Mouse (Mus musculus): ENCODE data around the gene Ntn3. TPM values are rescaled to one million over a fixed set of nuclear protein-coding genes. Genes with fewer than 3 reads are reported as not detected.

The Ntn3 gene
- polyA plus RNA-seq, 1 experiment from 2014 or later, result 5.4 TPM

DNA sequence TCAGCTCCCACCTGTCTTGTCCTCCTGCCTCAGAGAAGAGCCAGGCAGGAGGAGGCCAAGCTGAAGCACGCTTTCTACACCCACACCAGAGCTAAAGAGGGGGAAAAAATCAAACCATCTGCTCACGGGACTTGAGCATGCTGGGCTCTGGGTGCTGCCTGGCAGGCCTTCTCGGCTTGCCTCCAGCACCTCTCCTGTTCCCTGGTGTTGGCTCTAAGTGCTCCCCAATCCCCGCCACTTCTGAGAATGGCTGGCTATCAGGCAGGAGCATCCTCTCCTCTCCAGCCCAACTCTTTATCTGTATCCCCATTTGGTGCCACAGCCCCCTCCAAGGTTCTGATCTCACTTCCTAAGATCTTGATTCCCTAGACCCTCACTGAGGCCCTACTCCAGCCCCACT lies 10.1 kb downstream of the Ntn3 start:
- Histone ChIP-seq H3K9me3 (replicated peaks; ENCODE audit: control insufficient read depth, low read length) (no peaks in the 10 kb centered on the region), H3K27ac (ENCODE audit: low read length) (no peak overlapping the region), H3K9ac (ENCODE audit: low read length) (0 out of 2 replicates have a peak overlapping the region, but pooled peaks have one; percentile 10), H3K4me3 (replicated peaks; ENCODE audit: low read length) (no peak overlapping the region), H3K4me1 (ENCODE audit: control insufficient read depth, insufficient read depth, low read length) (peaks cover 8% of the 10 kb centered on the region; the same call in 1 of the 2 replicates), H3K36me3 (ENCODE audit: control insufficient read depth, insufficient read depth, low read length) (no peaks in the 10 kb centered on the region), H3K4me2 (ENCODE audit: low read depth, low read length) (no peak overlapping the region), H3K27me3 (ENCODE audit: control insufficient read depth, insufficient read depth, low read length) (no peaks in the 10 kb centered on the region)
- WGBS, result 81% methylated on average over 4 of the region's 4 CpGs
- no peak for ATAC-seq (ENCODE audit: insufficient read depth, low FRiP score)

DNA sequence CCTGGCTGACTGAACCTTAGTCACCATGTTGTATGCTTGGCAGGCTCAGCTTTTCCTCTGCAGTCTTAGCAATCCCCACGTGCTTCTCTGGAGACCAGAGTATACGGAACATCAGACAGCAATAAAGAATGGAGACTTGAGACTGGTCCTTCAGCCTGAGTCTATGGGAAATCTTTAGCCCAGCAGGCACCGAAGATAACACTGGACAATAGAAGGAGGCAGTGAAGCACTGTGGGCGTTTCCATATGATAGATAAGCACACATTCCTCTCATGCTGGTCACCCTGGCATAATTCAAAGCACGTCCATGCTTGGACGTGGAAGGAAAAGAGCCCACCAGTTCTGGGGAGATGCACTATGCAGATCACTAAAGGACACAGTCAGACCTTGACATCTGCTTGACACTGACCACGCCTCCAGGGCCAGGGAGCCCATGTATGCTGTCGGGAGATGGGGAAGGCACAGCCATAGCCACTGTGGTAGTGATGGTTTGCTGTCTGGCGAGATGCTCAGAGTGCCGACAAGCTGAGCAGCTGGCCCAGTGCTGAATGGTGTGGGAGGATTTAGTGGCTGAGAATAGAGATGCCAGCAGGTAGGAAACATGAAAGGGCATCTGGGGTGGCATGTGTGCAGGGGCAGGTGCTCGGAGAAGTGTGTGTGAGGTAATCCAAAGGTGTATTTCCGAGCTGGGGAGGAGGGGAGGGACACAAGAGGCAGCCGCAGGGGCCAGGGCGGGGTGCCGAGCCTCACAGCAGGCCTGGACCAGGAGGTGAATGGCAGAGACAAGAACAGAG lies 12.1 kb downstream of the Ntn3 start:
- 58% methylated on average over 15 of the region's 15 CpGs for WGBS
- no peaks in the 10 kb centered on the region for H3K36me3 ChIP-seq (ENCODE audit: control insufficient read depth, insufficient read depth, low read length)
- H3K27ac ChIP-seq (ENCODE audit: low read length), result no peak overlapping the region
- no peaks in the 10 kb centered on the region for H3K9me3 ChIP-seq (replicated peaks; ENCODE audit: control insufficient read depth, low read length)
- H3K4me1 ChIP-seq (ENCODE audit: control insufficient read depth, insufficient read depth, low read length), result no peaks in the 10 kb centered on the region
- H3K4me2 ChIP-seq (ENCODE audit: low read depth, low read length), result no peak overlapping the region
- no peaks in the 10 kb centered on the region for H3K27me3 ChIP-seq (ENCODE audit: control insufficient read depth, insufficient read depth, low read length)
- H3K4me3 ChIP-seq (replicated peaks; ENCODE audit: low read length), result no peak overlapping the region
- ATAC-seq (ENCODE audit: insufficient read depth, low FRiP score), result peak; percentile 15; the same call in 1 of the 2 replicates
- no peak overlapping the region for H3K9ac ChIP-seq (ENCODE audit: low read length)

DNA sequence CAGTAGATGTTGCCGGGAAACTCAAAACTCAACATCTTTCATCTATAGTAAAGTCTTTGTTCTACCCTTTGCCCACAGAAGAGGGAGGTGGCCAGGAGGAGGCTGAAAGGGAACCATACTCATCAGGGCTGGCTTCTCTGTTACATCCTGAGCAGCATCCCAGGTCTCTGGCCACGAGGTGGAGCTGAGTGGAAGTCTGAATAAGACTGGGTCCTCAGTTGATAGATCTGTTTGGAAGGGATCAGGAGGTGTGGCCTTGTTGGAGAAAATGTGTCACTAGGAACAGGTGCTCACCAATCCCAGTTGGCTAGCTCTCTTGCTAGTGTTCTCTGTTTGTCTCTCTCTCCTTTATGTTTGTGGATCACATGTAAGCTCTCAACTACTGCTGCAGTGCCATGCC lies 14.0 kb downstream of the Ntn3 start:
- 52% methylated on average over 2 of the region's 2 CpGs for WGBS

DNA sequence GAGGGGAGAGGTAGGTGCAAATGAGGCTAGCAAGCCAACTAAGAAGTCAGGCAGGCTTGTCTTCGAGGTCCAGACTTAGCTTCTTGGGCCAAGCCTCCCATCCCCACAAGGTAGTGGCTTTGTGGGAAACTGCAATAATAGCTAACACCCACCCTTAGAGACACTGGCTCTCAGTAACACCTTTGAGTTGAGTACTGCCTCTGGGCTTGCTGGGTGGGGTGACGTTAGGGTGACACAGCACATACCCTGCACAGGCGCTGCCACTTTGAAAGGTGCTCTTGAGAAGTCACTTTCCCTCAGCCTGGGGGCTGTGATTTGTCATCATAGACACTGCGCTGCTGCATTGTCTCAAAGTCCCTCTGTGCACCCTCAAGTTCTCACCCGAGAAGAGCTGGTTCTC lies 15.6 kb downstream of the Ntn3 start:
- 75% methylated on average over 5 of the region's 5 CpGs for whole genome bisulfite sequencing
- no peaks in the 10 kb centered on the region for H3K36me3 ChIP-seq (ENCODE audit: control insufficient read depth, insufficient read depth, low read length)
- H3K4me2 ChIP-seq (ENCODE audit: low read depth, low read length), result no peak overlapping the region
- no peaks in the 10 kb centered on the region for H3K4me1 ChIP-seq (ENCODE audit: control insufficient read depth, insufficient read depth, low read length)
- H3K4me3 ChIP-seq (replicated peaks; ENCODE audit: low read length), result no peak overlapping the region
- no peak overlapping the region for H3K27ac ChIP-seq (ENCODE audit: low read length)
- no peak for ATAC-seq (ENCODE audit: insufficient read depth, low FRiP score)
- H3K27me3 ChIP-seq (ENCODE audit: control insufficient read depth, insufficient read depth, low read length), result no peaks in the 10 kb centered on the region
- no peak overlapping the region for H3K9ac ChIP-seq (ENCODE audit: low read length)
- H3K9me3 ChIP-seq (replicated peaks; ENCODE audit: control insufficient read depth, low read length), result no peaks in the 10 kb centered on the region

More for the DNA sequence above, 14.0 kb downstream of the Ntn3 start:
- H3K4me1 ChIP-seq (ENCODE audit: control insufficient read depth, insufficient read depth, low read length), result no peaks in the 10 kb centered on the region
- H3K27ac ChIP-seq (ENCODE audit: low read length), result no peak overlapping the region
- no peaks in the 10 kb centered on the region for H3K36me3 ChIP-seq (ENCODE audit: control insufficient read depth, insufficient read depth, low read length)
- H3K4me3 ChIP-seq (replicated peaks; ENCODE audit: low read length), result no peak overlapping the region
- no peak for ATAC-seq (ENCODE audit: insufficient read depth, low FRiP score)
- no peaks in the 10 kb centered on the region for H3K27me3 ChIP-seq (ENCODE audit: control insufficient read depth, insufficient read depth, low read length)
- no peak overlapping the region for H3K9ac ChIP-seq (ENCODE audit: low read length)
- no peaks in the 10 kb centered on the region for H3K9me3 ChIP-seq (replicated peaks; ENCODE audit: control insufficient read depth, low read length)
- no peak overlapping the region for H3K4me2 ChIP-seq (ENCODE audit: low read depth, low read length)

DNA sequence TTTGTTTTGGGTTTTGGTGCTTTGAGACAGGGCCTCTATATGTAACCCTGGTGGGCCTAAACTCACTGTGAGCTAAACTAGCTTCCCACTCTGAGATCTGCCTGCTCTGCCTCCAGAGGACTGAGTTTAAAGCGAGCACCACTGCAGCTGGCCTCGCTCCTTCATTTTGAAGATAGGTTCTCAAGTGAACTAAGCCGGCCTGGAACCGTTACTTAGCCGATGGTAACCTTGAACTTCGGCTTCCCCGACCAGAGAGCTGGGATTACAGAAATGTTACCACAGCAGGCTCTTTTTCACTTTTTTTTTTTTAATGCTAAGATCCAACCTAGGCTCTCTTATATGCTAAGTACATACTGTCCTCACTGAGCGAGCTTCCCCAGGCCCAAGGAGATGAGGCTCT lies 16.1 kb downstream of the Ntn3 start:
- 87% methylated on average over 8 of the region's 8 CpGs for WGBS
- Histone ChIP-seq H3K36me3 (ENCODE audit: control insufficient read depth, insufficient read depth, low read length) (no peaks in the 10 kb centered on the region), H3K4me1 (ENCODE audit: control insufficient read depth, insufficient read depth, low read length) (no peaks in the 10 kb centered on the region), H3K4me2 (ENCODE audit: low read depth, low read length) (no peak overlapping the region), H3K4me3 (replicated peaks; ENCODE audit: low read length) (no peak overlapping the region), H3K27me3 (ENCODE audit: control insufficient read depth, insufficient read depth, low read length) (no peaks in the 10 kb centered on the region), H3K9ac (ENCODE audit: low read length) (no peak overlapping the region), H3K27ac (ENCODE audit: low read length) (no peak overlapping the region), H3K9me3 (replicated peaks; ENCODE audit: control insufficient read depth, low read length) (no peaks in the 10 kb centered on the region)
- ATAC-seq (ENCODE audit: insufficient read depth, low FRiP score), result no peak

DNA sequence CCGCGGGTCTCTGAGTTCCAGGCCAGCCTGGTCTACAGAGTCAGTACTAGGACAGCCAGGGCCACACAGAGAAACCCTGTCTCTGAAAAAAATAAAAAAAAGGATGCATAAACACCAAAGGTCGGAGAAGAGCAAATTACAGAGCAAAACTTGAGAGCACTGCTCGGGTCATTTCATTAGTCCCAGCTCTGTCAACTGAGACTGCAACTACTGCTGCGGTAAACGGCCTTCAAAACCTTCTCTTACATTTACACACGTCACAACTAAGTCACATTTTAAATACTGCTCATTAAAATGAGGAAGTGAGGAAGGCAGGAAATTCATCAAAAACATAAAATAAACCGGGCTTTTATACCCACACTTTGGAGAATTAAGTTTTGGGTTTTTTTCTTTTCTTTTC lies 16.5 kb downstream of the Ntn3 start:
- ATAC-seq (ENCODE audit: insufficient read depth, low FRiP score), result no peak
- H3K4me2 ChIP-seq (ENCODE audit: low read depth, low read length), result no peak overlapping the region
- H3K4me3 ChIP-seq (replicated peaks; ENCODE audit: low read length), result no peak overlapping the region
- no peak overlapping the region for H3K27ac ChIP-seq (ENCODE audit: low read length)
- WGBS, result 67% methylated on average over 8 of the region's 8 CpGs
- H3K9me3 ChIP-seq (replicated peaks; ENCODE audit: control insufficient read depth, low read length), result no peaks in the 10 kb centered on the region
- H3K27me3 ChIP-seq (ENCODE audit: control insufficient read depth, insufficient read depth, low read length), result no peaks in the 10 kb centered on the region
- H3K9ac ChIP-seq (ENCODE audit: low read length), result no peak overlapping the region
- H3K36me3 ChIP-seq (ENCODE audit: control insufficient read depth, insufficient read depth, low read length), result no peaks in the 10 kb centered on the region
- H3K4me1 ChIP-seq (ENCODE audit: control insufficient read depth, insufficient read depth, low read length), result no peaks in the 10 kb centered on the region

DNA sequence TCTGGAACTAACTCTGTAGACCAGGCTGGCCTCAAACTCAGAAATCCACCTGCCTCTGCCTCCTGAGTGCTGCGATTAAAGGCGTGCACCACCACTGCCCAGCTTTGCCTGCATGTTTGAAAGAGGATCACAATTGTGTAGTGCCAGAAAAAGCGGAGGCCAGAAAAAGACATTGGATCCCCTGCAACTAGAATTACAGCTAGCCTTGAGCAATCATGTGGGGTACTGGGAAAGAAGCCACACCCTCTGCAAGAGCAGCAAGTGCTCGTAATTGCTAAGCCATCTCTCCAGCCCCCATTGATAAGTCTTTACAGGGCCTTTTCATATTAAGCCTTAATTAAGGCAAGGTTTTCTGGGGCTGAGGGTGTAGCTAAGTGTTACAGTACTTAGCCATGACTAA lies 17.9 kb downstream of the Ntn3 start:
- 82% methylated on average over 4 of the region's 4 CpGs for WGBS
- Histone ChIP-seq H3K4me1 (ENCODE audit: control insufficient read depth, insufficient read depth, low read length) (no peaks in the 10 kb centered on the region), H3K4me3 (replicated peaks; ENCODE audit: low read length) (no peak overlapping the region), H3K27me3 (ENCODE audit: control insufficient read depth, insufficient read depth, low read length) (no peaks in the 10 kb centered on the region), H3K27ac (ENCODE audit: low read length) (no peak overlapping the region), H3K4me2 (ENCODE audit: low read depth, low read length) (no peak overlapping the region), H3K36me3 (ENCODE audit: control insufficient read depth, insufficient read depth, low read length) (no peaks in the 10 kb centered on the region), H3K9ac (ENCODE audit: low read length) (no peak overlapping the region), H3K9me3 (replicated peaks; ENCODE audit: control insufficient read depth, low read length) (no peaks in the 10 kb centered on the region)
- ATAC-seq (ENCODE audit: insufficient read depth, low FRiP score), result no peak

DNA sequence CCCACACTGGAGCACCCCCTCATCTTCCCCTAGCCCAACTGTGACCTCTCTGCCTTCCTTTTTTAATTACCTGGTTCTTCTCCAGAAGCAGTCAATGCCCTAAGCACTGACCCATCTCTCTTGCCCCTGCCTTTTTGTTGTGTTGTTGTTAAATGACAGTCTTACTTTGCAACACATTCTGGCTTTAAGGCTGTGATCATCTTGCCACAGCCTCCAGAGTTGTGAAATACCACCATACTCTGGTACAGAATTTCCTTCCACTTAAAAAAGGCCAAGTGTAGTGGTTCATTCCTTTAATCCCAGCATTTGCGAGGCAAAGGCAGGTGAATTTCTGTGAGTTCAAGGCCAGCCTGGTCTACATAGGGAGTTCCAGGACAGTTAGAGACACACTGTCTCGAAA lies 18.4 kb downstream of the Ntn3 start:
- H3K4me2 ChIP-seq (ENCODE audit: low read depth, low read length), result no peak overlapping the region
- H3K36me3 ChIP-seq (ENCODE audit: control insufficient read depth, insufficient read depth, low read length), result no peaks in the 10 kb centered on the region
- no peak for ATAC-seq (ENCODE audit: insufficient read depth, low FRiP score)
- no peaks in the 10 kb centered on the region for H3K27me3 ChIP-seq (ENCODE audit: control insufficient read depth, insufficient read depth, low read length)
- H3K9ac ChIP-seq (ENCODE audit: low read length), result no peak overlapping the region
- H3K4me1 ChIP-seq (ENCODE audit: control insufficient read depth, insufficient read depth, low read length), result no peaks in the 10 kb centered on the region
- no peaks in the 10 kb centered on the region for H3K9me3 ChIP-seq (replicated peaks; ENCODE audit: control insufficient read depth, low read length)
- H3K27ac ChIP-seq (ENCODE audit: low read length), result no peak overlapping the region
- H3K4me3 ChIP-seq (replicated peaks; ENCODE audit: low read length), result no peak overlapping the region
- WGBS, result 82% methylated on average over 2 of the region's 2 CpGs

DNA sequence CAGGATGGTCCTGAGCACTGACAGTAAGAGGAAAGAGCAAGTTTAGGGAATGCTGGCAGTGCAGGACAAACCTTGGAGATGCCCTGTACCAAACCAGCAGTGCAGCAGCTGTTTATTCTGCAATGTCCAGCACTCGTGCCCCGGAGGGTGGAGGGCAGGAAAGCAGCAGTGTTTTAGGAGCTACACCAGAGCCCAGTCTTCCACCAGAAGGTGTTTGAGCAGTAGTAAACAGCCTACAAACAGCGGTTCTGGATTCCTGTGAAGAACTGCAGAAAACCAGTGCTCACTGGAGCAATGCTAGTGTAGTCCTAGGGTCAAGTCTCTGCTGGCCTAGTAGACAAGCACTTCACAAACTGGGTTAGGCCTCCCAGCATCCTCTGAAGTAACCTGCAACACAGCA lies 35.1 kb downstream of the Ntn3 start:
- no peak overlapping the region for H3K4me3 ChIP-seq (replicated peaks; ENCODE audit: low read length)
- WGBS, result 78% methylated on average over 3 of the region's 3 CpGs
- no peaks in the 10 kb centered on the region for H3K9me3 ChIP-seq (replicated peaks; ENCODE audit: control insufficient read depth, low read length)
- no peaks in the 10 kb centered on the region for H3K36me3 ChIP-seq (ENCODE audit: control insufficient read depth, insufficient read depth, low read length)
- H3K4me1 ChIP-seq (ENCODE audit: control insufficient read depth, insufficient read depth, low read length), result 0 out of 2 replicates have a peak, but pooled peaks cover 5% of the 10 kb centered on the region
- H3K27me3 ChIP-seq (ENCODE audit: control insufficient read depth, insufficient read depth, low read length), result no peaks in the 10 kb centered on the region
- no peak overlapping the region for H3K9ac ChIP-seq (ENCODE audit: low read length)
- no peak overlapping the region for H3K4me2 ChIP-seq (ENCODE audit: low read depth, low read length)
- H3K27ac ChIP-seq (ENCODE audit: low read length), result no peak overlapping the region
- no peak for ATAC-seq (ENCODE audit: insufficient read depth, low FRiP score)

All from stomach, embryonic 16.5 days (tissue).